Mouse (Mus musculus) layer of hippocampus, postnatal 10 days (tissue): ENCODE measurements around the gene Mblac1. TPM values are rescaled to one million over a fixed set of nuclear protein-coding genes. Genes with fewer than 3 reads are reported as not detected.
"Not testable (repeated sequence)": the region's sequence is repeated elsewhere in the genome, so short reads cannot be mapped to it uniquely, and the experiment has no call there.

Experiments used
- DNase-seq, 2 experiments: peaks; one replicate each; pipeline ENCODE4 v3.0.0; 2021; ENCODE audit warnings: low spot score in 2 of 2
- microRNA-seq, 2 experiments: library from miRNA; unstranded; fragments of <30 nt; microRNA quantifications; one replicate each; pipeline ENCODE4 v1.2.0; 2021
- total RNA-seq, 2 experiments: library from RNA; stranded (reverse); gene quantifications; 2 replicates each; pipeline ENCODE4 v1.2.3; 2021

Mblac1 gene
- total RNA-seq, 2 experiments from 2014 or later = 11.4 to 14.2 TPM

GRCm38 (mm10) chr5:138207873-138208272 lies 13.8 kb downstream of the Mblac1 start:
- no peak for DNase-seq

- DNase-seq = not testable (repeated sequence)
Measured at GRCm38 (mm10) chr5:138216632-138217031, 22.5 kb downstream of the Mblac1 start.

GRCm38 (mm10) chr5:138219864-138220263 lies 25.8 kb downstream of the Mblac1 start:
- DNase-seq = no peak

- DNase-seq = peak; percentile 93 to 95
Measured at GRCm38 (mm10) chr5:138222111-138222510, 28.0 kb downstream of the Mblac1 start.

GRCm38 (mm10) chr5:138223287-138223686 lies 29.2 kb downstream of the Mblac1 start:
- DNase-seq = no peak

GRCm38 (mm10) chr5:138225700-138226099 lies 31.6 kb downstream of the Mblac1 start, which contains the start of gene Nxpe5:
Gene Nxpe5 (plus strand): TSS chr5:138225898.
- no peak for DNase-seq

- no peak for DNase-seq
Measured at GRCm38 (mm10) chr5:138226491-138226890, 32.4 kb downstream of the Mblac1 start.

- no peak for DNase-seq
Measured at GRCm38 (mm10) chr5:138227367-138227766, 33.3 kb downstream of the Mblac1 start.

- peak; percentile 26 to 35 for DNase-seq
Measured at GRCm38 (mm10) chr5:138228026-138228425, 33.9 kb downstream of the Mblac1 start.

GRCm38 (mm10) chr5:138229511-138229910 lies 35.4 kb downstream of the Mblac1 start:
- DNase-seq = no peak

GRCm38 (mm10) chr5:138233778-138234177 lies 39.7 kb downstream of the Mblac1 start:
- no peak for DNase-seq

GRCm38 (mm10) chr5:138234224-138234623 lies 40.1 kb downstream of the Mblac1 start:
- DNase-seq = no peak

- DNase-seq = no peak
Measured at GRCm38 (mm10) chr5:138241511-138241910, 47.4 kb downstream of the Mblac1 start.

Small RNA genes within 50 kb of the gene (microRNA-seq; reads per million reads assigned to microRNA genes)
- gene Mir106b = 1,123 to 1,441 reads per million in 2 experiments
- 96.7 to 146 reads per million in 2 experiments for gene Mir25
- gene Mir93 = 5,135 to 5,705 reads per million in 2 experiments

Other genes starting within 250 kb of the Mblac1 start
- gene Gjc3, start 231.2 kb upstream of the Mblac1 start, total RNA-seq = 1 to 10 TPM; 5.7 to 6.1 TPM
- gene Azgp1, start 212.8 kb upstream of the Mblac1 start, total RNA-seq = not detected
- gene Smok3a, start 173.1 kb upstream of the Mblac1 start, total RNA-seq = not detected
- gene Smok3b, start 172.9 kb upstream of the Mblac1 start, total RNA-seq = not detected
- not detected for gene Smok3c, start 141.1 kb upstream of the Mblac1 start, total RNA-seq
- 10 to 100 TPM; 38.4 to 43.5 TPM for gene Zkscan1, start 109.2 kb upstream of the Mblac1 start, total RNA-seq
- 10 to 100 TPM; 23.0 to 26.6 TPM for gene Zscan21, start 77.4 kb upstream of the Mblac1 start, total RNA-seq
- gene Zfp113, start 38.6 kb upstream of the Mblac1 start, total RNA-seq = 10 to 100 TPM; 10.8 to 14.3 TPM
- 100 to 1,000 TPM; 129 to 145 TPM for gene Cops6, start 33.2 kb upstream of the Mblac1 start, total RNA-seq
- 10 to 100 TPM; 25.9 to 26.5 TPM for gene Ap4m1, start 22.3 kb upstream of the Mblac1 start, total RNA-seq
- 10 to 100 TPM; 20.8 to 25.6 TPM for gene Mcm7, start 21.9 kb upstream of the Mblac1 start, total RNA-seq
- gene Taf6, start 6.9 kb upstream of the Mblac1 start, total RNA-seq = 10 to 100 TPM; 26.2 to 30.0 TPM
- gene Cnpy4, start 6.8 kb upstream of the Mblac1 start, total RNA-seq = 10 to 100 TPM; 15.4 to 17.6 TPM
- gene Nxpe5, start 31.6 kb downstream of the Mblac1 start, total RNA-seq = under 1 TPM in 1 of 2 experiments, not detected in 1; 0.21 TPM
- 10 to 100 TPM; 66.1 to 73.3 TPM for gene Lamtor4, start 61.2 kb downstream of the Mblac1 start, total RNA-seq
- 10 to 100 TPM; 76.0 to 84.4 TPM for gene BC037034, start 69.7 kb downstream of the Mblac1 start, total RNA-seq
- gene Gal3st4, start 78.5 kb downstream of the Mblac1 start, total RNA-seq = 1 to 10 TPM; 2.8 TPM
- gene Gm43720, start 85.6 kb downstream of the Mblac1 start, total RNA-seq = not detected
- gene Gpc2, start 85.7 kb downstream of the Mblac1 start, total RNA-seq = 10 to 100 TPM; 11.2 to 11.8 TPM
- gene Stag3, start 85.9 kb downstream of the Mblac1 start, total RNA-seq = 1 to 10 TPM; 3.3 to 4.1 TPM
- not detected for gene Pvrig, start 147.6 kb downstream of the Mblac1 start, total RNA-seq
- gene Zfp157, start 247.2 kb downstream of the Mblac1 start, total RNA-seq = 10 to 100 TPM; 24.9 to 26.5 TPM